Mouse (Mus musculus): ENCODE results near the gene Asic1.

GRCm38 (mm10) chr15:99678063-99678800 lies 8.1 kb downstream of the Asic1 start:
- TF ChIP-seq POLR2A (IDR thresholded peaks at IDR 0.05; ENCODE audit: insufficient read depth, low read depth, low read length) (no peak), CTCF (IDR thresholded peaks at IDR 0.05; ENCODE audit: insufficient read depth, low read depth, low read length) (no peak)
